Mouse (Mus musculus) ES-Bruce4 (cell line): ENCODE measurements around the gene Cntd1. TPM values are rescaled to one million over a fixed set of nuclear protein-coding genes. Genes with fewer than 3 reads are reported as not detected.

ENCODE experiments used
- H3K27ac ChIP-seq: 2 replicates; pipeline ENCODE4 v1.5.1; 2012; ENCODE audit warnings: low read length, inconsistent platforms; ENCODE audit not compliant: insufficient read depth
- H3K27me3 ChIP-seq: 2 replicates; pipeline ENCODE4 v1.6.1; 2012; ENCODE audit warnings: mild to moderate bottlenecking, low read length, inconsistent platforms; ENCODE audit not compliant: control insufficient read depth, poor library complexity, insufficient read depth, severe bottlenecking
- H3K36me3 ChIP-seq: 2 replicates; pipeline ENCODE4 v1.6.1; 2012; ENCODE audit warnings: inconsistent platforms, mild to moderate bottlenecking, low read length, moderate library complexity; ENCODE audit not compliant: control insufficient read depth, poor library complexity, insufficient read depth, severe bottlenecking
- H3K4me1 ChIP-seq: one replicate; pipeline ENCODE4 v1.8.1; 2011; ENCODE audit warnings: low read length; ENCODE audit not compliant: control insufficient read depth, insufficient read depth
- H3K4me3 ChIP-seq: 2 replicates; pipeline ENCODE4 v1.5.1; 2011; ENCODE audit warnings: low read depth, mild to moderate bottlenecking, low read length
- H3K9ac ChIP-seq: 2 replicates; pipeline ENCODE4 v1.6.1; 2012; ENCODE audit warnings: low read depth, mild to moderate bottlenecking, inconsistent platforms; ENCODE audit not compliant: poor library complexity, severe bottlenecking
- H3K9me3 ChIP-seq: replicated peaks from 2 replicates; pipeline ENCODE4 v1.6.1; 2012; ENCODE audit warnings: mild to moderate bottlenecking, low read length, inconsistent platforms; ENCODE audit not compliant: control insufficient read depth, poor library complexity, insufficient read depth, severe bottlenecking
- CTCF ChIP-seq: IDR thresholded peaks from one replicate; pipeline ENCODE4 v1.8.1; 2011; ENCODE audit warnings: low read depth, low read length
- EP300 ChIP-seq: IDR thresholded peaks from 2 replicates; pipeline ENCODE4 v1.6.1; 2011; ENCODE audit warnings: low read depth, low read length; ENCODE audit not compliant: insufficient read depth
- POLR2A ChIP-seq: IDR thresholded peaks from one replicate; pipeline ENCODE4 v1.8.1; 2011; ENCODE audit warnings: low read length; ENCODE audit not compliant: insufficient read depth
- polyA plus RNA-seq: library from polyadenylated mRNA; stranded (reverse); fragments of >200 nt; gene quantifications from 2 replicates; pipeline ENCODE4 v1.2.4, GENCODE M21; 2011; ENCODE audit warnings: low read depth; ENCODE audit not compliant: missing spikeins, insufficient read depth, insufficient read length

The Cntd1 gene
- polyA plus RNA-seq, 1 experiment, result 14.6 TPM

- Histone ChIP-seq H3K4me1 (no peaks in the 10 kb centered on the region), H3K27ac (no peak overlapping the region), H3K36me3 (no peaks in the 10 kb centered on the region), H3K9me3 (no peaks in the 10 kb centered on the region), H3K27me3 (peaks cover 2% of the 10 kb centered on the region; the same call in 1 of the 2 replicates), H3K4me3 (no peak overlapping the region), H3K9ac (no peak overlapping the region)
- no peak for TF ChIP-seq POLR2A
- TF ChIP-seq CTCF, result no peak
- no peak for TF ChIP-seq EP300
Observed at GRCm38 (mm10) chr11:101245071-101245470, 33.7 kb upstream of the Cntd1 start.

GRCm38 (mm10) chr11:101245855-101246701 is 32.7 kb upstream of the Cntd1 start, which contains the start of gene Ramp2:
Gene Ramp2, plus strand, starts transcription at chr11:101246028.
- peaks cover 2% of the 10 kb centered on the region; the same call in 1 of the 2 replicates for H3K27me3 ChIP-seq
- no peaks in the 10 kb centered on the region for H3K9me3 ChIP-seq
- H3K27ac ChIP-seq, result no peak within 1 kb of the TSS
- H3K36me3 ChIP-seq, result no peaks in the 10 kb centered on the region
- peak within 1 kb of the TSS; percentile 55 for H3K4me3 ChIP-seq
- TF ChIP-seq EP300, result no peak
- no peak for TF ChIP-seq POLR2A
- TF ChIP-seq CTCF, result no peak
- no peaks in the 10 kb centered on the region for H3K4me1 ChIP-seq
- H3K9ac ChIP-seq, result peak within 1 kb of the TSS; percentile 58

GRCm38 (mm10) chr11:101246702-101247012 is 32.2 kb upstream of the Cntd1 start:
- no peaks in the 10 kb centered on the region for H3K4me1 ChIP-seq
- H3K27me3 ChIP-seq, result peaks cover 2% of the 10 kb centered on the region; the same call in 1 of the 2 replicates
- peak overlapping the region; percentile 58 for H3K9ac ChIP-seq
- H3K27ac ChIP-seq, result no peak overlapping the region
- H3K36me3 ChIP-seq, result no peaks in the 10 kb centered on the region
- H3K9me3 ChIP-seq, result no peaks in the 10 kb centered on the region
- no peak for TF ChIP-seq POLR2A
- no peak for TF ChIP-seq EP300
- no peak for TF ChIP-seq CTCF
- H3K4me3 ChIP-seq, result peak overlapping the region; percentile 55

GRCm38 (mm10) chr11:101247521-101248030 is 31.2 kb upstream of the Cntd1 start:
- Histone ChIP-seq H3K4me3 (no peak overlapping the region), H3K9ac (no peak overlapping the region), H3K36me3 (no peaks in the 10 kb centered on the region), H3K4me1 (no peaks in the 10 kb centered on the region), H3K27me3 (peaks cover 2% of the 10 kb centered on the region; the same call in 1 of the 2 replicates), H3K27ac (no peak overlapping the region), H3K9me3 (no peaks in the 10 kb centered on the region)
- TF ChIP-seq POLR2A (no peak), EP300 (no peak), CTCF (no peak)

- no peaks in the 10 kb centered on the region for H3K4me1 ChIP-seq
- H3K27ac ChIP-seq, result no peak overlapping the region
- H3K9me3 ChIP-seq, result no peaks in the 10 kb centered on the region
- TF ChIP-seq POLR2A (no peak), CTCF (peak; percentile 11)
- H3K4me3 ChIP-seq, result no peak overlapping the region
- no peaks in the 10 kb centered on the region for H3K36me3 ChIP-seq
- H3K9ac ChIP-seq, result no peak overlapping the region
- H3K27me3 ChIP-seq, result peaks cover 2% of the 10 kb centered on the region; the same call in 1 of the 2 replicates
Observed at GRCm38 (mm10) chr11:101248258-101248994, 30.4 kb upstream of the Cntd1 start.

- Histone ChIP-seq H3K27ac (no peak overlapping the region), H3K36me3 (0 out of 2 replicates have a peak, but pooled peaks cover 3% of the 10 kb centered on the region), H3K4me3 (no peak overlapping the region), H3K4me1 (no peaks in the 10 kb centered on the region), H3K27me3 (peaks cover 2% of the 10 kb centered on the region; the same call in 1 of the 2 replicates), H3K9ac (no peak overlapping the region), H3K9me3 (no peaks in the 10 kb centered on the region)
- TF ChIP-seq CTCF, result no peak
- TF ChIP-seq POLR2A, result no peak
- no peak for TF ChIP-seq EP300
Observed at GRCm38 (mm10) chr11:101251031-101251430, 27.8 kb upstream of the Cntd1 start.
